Mouse (Mus musculus): ENCODE results near the gene Slc30a4.

Gene Slc30a4

DNA sequence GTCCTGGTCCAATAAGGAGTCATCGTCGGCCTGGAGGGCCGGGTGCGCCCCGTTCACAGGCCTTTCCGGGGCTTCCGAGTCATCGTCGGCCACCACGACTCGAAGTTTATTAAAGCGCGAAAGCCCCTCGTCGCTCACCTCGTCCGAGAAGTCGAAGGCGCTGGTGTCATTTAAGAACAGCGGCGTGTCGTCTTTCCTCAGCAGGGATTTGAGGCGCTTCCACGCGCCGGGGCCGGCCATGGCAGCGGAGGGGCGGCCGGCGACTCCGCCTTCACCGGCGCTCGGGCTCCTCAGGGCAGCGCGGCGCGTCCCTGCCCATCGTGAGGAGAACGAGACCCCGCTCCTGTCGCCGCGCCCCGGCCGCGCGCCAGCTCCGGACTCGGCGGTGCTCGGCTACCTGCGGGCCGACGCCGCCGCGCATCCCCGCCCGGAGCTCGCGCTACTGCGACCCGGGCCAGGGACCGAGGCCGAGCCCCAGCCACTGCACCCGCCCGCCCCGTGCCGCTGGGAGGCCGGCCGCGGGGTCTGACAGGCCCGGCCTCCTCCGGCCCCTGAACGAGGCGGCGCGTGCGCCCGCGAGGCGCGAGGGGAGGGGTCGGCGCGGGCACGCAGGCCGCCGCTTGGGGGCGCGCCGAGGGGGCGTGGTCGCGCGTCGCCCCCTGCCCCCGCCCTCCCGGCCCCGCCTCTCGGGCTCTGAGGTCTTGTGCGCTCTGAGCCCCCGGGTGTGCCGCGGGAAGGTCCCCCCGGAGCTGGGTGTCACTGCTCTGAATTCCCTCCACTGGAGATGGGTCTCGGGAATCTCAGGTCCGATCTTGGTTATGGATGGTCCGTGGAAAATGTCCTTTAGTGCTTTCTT is at the start of gene Slc30a4:
Slc30a4 (minus strand) TSS at position 483 of the 856 bp plus-strand sequence.
- CTCF ChIA-PET: interaction anchor here in 2 of 4 experiments (0.9 to 1.2 kb wide), 3 partner anchors 23 to 321 kb away, joined by 3 to 5 read pairs (median 3); no protein-coding TSS in a partner anchor
- POLR2A ChIA-PET: interaction anchor here in 1 of 4 experiments (0.6 kb wide), 1 partner anchor 63 kb away, joined by 3 read pairs; no protein-coding TSS in a partner anchor

GRCm38 (mm10) chr2:122746461-122746860 is 44.0 kb upstream of the Slc30a4 start:
- CTCF ChIA-PET: no interaction called here
- POLR2A ChIA-PET: no interaction called here

DNA sequence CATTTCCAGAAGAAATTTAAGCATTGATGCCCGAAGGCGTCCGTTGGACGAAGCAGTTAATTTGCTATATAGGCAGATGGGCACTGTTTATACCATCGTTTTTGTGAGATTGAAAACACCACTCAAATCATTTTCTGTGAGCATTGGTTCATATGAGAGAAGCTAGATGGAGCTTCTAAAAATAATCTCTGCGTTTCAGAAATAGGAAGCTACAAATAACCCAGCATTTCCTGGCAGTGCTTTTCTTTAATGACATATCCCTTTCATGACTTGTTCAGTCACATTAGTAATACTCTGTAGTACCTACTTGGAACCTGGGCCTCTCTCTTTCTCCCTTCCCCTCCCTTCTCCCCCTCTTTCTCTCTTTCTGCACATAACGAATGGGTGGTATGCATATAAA is 36.6 kb upstream of the Slc30a4 start:
- POLR2A ChIA-PET: interaction anchor here in 2 of 4 experiments (0.8 to 1.3 kb wide), 3 partner anchors 77 to 368 kb away, joined by 3 to 4 read pairs (median 3); no protein-coding TSS in a partner anchor

GRCm38 (mm10) chr2:122737894-122738830 is 35.7 kb upstream of the Slc30a4 start, which contains the start of gene Bloc1s6:
Gene Bloc1s6, plus strand, starts transcription at chr2:122738503.
- ChIA-PET CTCF (interaction anchor here in 1 of 4 experiments (0.6 kb wide), 1 partner anchor 86 kb away, joined by 3 read pairs; no protein-coding TSS in a partner anchor), POLR2A (interaction anchor here in 3 of 4 experiments (0.7 to 1.5 kb wide), 8 partner anchors 11 to 562 kb away, joined by 3 to 5 read pairs (median 4); no protein-coding TSS in a partner anchor)

More for the DNA sequence above, 36.6 kb upstream of the Slc30a4 start:
- CTCF ChIA-PET: interaction anchor here in 1 of 4 experiments (1.2 kb wide), 1 partner anchor 14 kb away, joined by 3 read pairs; no protein-coding TSS in a partner anchor

GRCm38 (mm10) chr2:122731456-122731855 is 29.0 kb upstream of the Slc30a4 start:
- POLR2A ChIA-PET: no interaction called here
- CTCF ChIA-PET: no interaction called here

- CTCF ChIA-PET: interaction anchor here (0.6 to 1.5 kb wide), 12 partner anchors 9 to 345 kb away, joined by 3 to 5 read pairs (median 3); partner anchors contain the start of gene Slc30a4 (in 1 of the 4)
- POLR2A ChIA-PET: interaction anchor here in 1 of 4 experiments (0.8 to 1.3 kb wide), 2 partner anchors 21 to 94 kb away, joined by 3 to 4 read pairs; no protein-coding TSS in a partner anchor
Measured at GRCm38 (mm10) chr2:122725604-122726003, 23.1 kb upstream of the Slc30a4 start.

DNA sequence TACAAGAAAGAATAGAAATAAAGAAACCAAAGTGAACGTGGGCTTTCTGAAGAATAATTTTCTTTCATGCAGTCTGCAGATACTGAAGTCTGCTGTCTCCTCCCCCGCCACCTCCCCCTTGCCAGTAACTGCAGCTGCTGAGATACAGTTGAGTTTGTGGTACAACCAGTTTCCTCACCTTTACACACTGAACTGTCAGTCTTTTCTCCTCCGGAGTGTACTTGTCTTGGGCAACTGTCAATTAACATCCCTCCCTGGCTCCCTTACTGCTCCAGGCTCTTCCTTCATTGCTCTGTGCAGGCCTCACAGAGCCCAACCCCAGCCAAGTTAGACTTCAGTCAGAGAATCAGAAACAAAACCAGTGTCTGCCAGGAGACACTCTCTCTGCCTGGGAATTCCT is 18.1 kb upstream of the Slc30a4 start:
- ChIA-PET POLR2A (no interaction called here), CTCF (no interaction called here)

GRCm38 (mm10) chr2:122719232-122719631 is 16.8 kb upstream of the Slc30a4 start:
- ChIA-PET CTCF (no interaction called here), POLR2A (no interaction called here)

DNA sequence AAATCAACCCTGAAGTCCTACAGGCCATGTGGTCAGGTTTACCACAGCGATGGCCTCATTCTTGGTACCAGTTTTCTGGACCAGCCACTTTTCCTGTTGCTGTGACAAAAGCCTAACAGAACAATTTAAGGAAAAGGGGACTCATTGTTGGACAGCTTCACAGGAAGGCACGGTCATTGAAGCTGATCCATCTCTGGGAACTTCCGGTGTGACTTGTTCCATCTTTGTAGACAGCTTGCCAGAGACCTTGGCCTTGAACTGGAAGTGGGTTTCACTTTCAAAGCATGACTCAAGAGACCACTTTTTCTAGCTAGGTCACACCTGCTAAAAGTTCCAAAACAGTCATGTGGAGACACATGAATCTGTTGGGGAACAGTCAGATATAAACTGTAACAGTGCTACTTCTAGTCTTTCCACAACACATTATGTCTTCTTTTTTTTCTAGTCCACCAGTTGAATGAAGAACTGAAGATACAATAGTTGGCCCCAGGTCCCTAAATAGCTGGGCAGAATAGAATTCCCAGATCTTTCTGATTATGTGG is 13.9 kb upstream of the Slc30a4 start:
- ChIA-PET CTCF (interaction anchor here in 2 of 4 experiments (0.5 to 0.7 kb wide), 2 partner anchors 11 to 336 kb away, joined by 3 to 4 read pairs; no protein-coding TSS in a partner anchor), POLR2A (interaction anchor here in 1 of 4 experiments (0.7 kb wide), 1 partner anchor 1018 kb away, joined by 5 read pairs; no protein-coding TSS in a partner anchor)

- ChIA-PET POLR2A (interaction anchor here in 1 of 4 experiments (0.7 kb wide), 1 partner anchor 1017 kb away, joined by 5 read pairs; no protein-coding TSS in a partner anchor), CTCF (no interaction called here)
Measured at GRCm38 (mm10) chr2:122715148-122715692, 12.8 kb upstream of the Slc30a4 start.

DNA sequence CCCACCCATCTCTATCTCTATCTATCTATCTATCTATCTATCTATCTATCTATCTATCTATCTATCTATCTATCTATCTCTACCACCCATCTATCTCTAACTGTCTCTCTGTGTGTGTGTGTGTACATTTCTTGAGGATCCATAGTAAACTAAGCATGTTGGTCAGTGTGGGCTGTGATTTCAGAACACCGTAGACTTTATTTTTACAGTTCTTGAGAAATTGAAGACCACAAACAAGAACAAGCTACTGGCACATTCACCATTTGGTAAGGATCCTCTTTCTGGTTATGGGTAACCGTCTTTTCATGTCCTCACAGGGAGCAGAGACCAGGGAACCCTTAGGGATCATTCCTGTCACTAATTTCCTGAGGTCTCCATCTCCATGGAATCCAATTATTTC is 10.4 kb upstream of the Slc30a4 start:
- ChIA-PET POLR2A (no interaction called here), CTCF (interaction anchor here in 1 of 4 experiments (0.8 kb wide), 1 partner anchor 13 kb away, joined by 3 read pairs; no protein-coding TSS in a partner anchor)

DNA sequence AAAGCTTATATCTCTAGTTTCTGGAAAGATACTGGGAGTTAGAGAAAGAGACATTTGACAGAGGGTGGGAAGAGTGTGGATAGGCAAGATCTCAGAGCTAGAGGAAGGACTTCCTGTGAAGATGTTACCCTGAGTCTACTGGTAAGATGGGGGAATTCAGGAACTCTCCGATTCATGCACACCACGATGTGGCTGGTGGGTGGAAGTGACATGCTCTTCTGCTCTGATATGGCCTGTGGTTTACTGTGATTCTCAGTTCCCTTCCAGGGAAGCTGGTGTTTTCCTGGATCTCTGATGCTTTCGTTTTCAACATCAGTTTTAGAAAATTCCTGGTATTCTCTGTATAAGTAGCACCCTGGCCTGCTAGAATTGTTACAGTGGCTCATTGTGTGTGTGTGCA is 9.4 kb upstream of the Slc30a4 start:
- ChIA-PET CTCF (interaction anchor here in 2 of 4 experiments (0.6 to 1.6 kb wide), 3 partner anchors 14 to 331 kb away, joined by 4 to 5 read pairs (median 4); no protein-coding TSS in a partner anchor), POLR2A (no interaction called here)

GRCm38 (mm10) chr2:122709156-122709555 is 6.7 kb upstream of the Slc30a4 start:
- CTCF ChIA-PET: interaction anchor here in 1 of 4 experiments (0.6 kb wide), 1 partner anchor 328 kb away, joined by 3 read pairs; no protein-coding TSS in a partner anchor
- POLR2A ChIA-PET: no interaction called here

GRCm38 (mm10) chr2:122708080-122708479 is 5.6 kb upstream of the Slc30a4 start:
- CTCF ChIA-PET: interaction anchor here in 1 of 4 experiments (0.7 kb wide), 1 partner anchor 327 kb away, joined by 3 read pairs; no protein-coding TSS in a partner anchor
- POLR2A ChIA-PET: no interaction called here

- ChIA-PET CTCF (interaction anchor here in 1 of 4 experiments (0.5 kb wide), 1 partner anchor 21 kb away, joined by 3 read pairs; no protein-coding TSS in a partner anchor), POLR2A (interaction anchor here in 1 of 4 experiments (0.9 kb wide), 1 partner anchor 21 kb away, joined by 4 read pairs; no protein-coding TSS in a partner anchor)
Measured at GRCm38 (mm10) chr2:122704572-122704971, 2.1 kb upstream of the Slc30a4 start.

DNA sequence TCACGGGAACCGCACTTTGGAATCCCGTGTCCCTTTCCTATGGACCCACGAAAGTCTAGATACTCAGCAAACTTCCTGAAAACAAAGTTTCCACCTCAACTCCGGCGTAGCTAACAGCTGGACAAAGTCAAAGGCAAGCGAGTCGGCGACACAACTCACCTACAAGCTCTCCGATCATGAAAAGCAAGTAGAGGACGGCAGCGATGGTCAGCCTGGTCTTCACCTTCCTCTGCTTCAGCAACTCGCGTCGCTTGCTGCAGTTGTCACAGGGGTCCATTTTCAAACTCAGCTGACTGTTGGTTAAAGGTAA is 637 bp downstream of the Slc30a4 start:
- POLR2A ChIA-PET: interaction anchor here in 1 of 4 experiments (0.6 to 1.0 kb wide), 2 partner anchors 13 to 67 kb away, joined by 3 to 4 read pairs; no protein-coding TSS in a partner anchor
- CTCF ChIA-PET: interaction anchor here in 2 of 4 experiments (0.6 to 1.2 kb wide), 4 partner anchors 23 to 321 kb away, joined by 3 to 5 read pairs (median 3); no protein-coding TSS in a partner anchor

DNA sequence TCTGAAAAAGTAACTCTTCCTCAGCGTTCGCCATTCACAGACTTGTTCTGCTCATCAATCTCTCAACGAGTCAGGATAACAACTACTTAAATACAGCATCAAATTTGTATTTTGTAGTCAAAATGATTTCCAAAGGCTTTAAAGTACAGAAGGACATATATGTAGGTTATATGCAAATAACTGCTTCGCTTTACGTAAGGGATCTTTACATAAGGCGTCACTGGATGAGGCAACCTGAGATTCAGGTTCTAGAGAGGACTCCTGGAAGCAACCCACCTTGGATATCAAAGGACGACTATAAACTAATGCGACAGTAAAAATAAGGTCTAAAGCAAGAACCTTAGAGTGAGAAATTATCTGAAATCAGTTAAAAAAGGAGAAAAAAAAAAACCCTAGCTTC is 1.5 kb downstream of the Slc30a4 start:
- ChIA-PET CTCF (interaction anchor here in 1 of 4 experiments (0.6 kb wide), 1 partner anchor 89 kb away, joined by 3 read pairs; no protein-coding TSS in a partner anchor), POLR2A (interaction anchor here in 1 of 4 experiments (1.0 kb wide), 1 partner anchor 12 kb away, joined by 3 read pairs; no protein-coding TSS in a partner anchor)

DNA sequence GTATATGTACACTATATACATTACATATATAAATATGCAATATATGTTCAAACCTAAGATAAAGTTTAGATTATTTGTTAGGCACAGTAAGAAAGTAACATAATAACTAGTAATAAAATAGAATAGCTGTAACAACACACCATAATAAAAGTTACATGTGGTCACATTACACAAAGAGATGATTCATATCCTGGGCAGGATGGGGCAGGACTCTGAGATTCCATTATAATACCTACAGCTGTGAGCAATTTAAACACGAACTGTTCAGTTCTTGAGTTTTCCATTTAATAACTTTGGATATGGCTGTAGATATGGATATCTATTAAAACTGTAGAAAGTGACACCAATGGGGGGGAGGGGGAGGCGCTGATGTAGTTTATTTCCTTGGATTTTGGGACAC is 4.9 kb downstream of the Slc30a4 start:
- POLR2A ChIA-PET: no interaction called here
- CTCF ChIA-PET: no interaction called here

Data from embryonic stem cell, embryonic (primary cell).